Mouse (Mus musculus) forebrain, embryonic 11.5 days (tissue): ENCODE results near the gene Tmem45b. TPM values are rescaled to one million over a fixed set of nuclear protein-coding genes. Genes with fewer than 3 reads are reported as not detected.

ENCODE experiments used
- ATAC-seq: fragments of 200-750 bp; cut with Nextera tagmentation; replicated peaks from 2 replicates; pipeline ENCODE4 v1.8.0; 2017; ENCODE audit warnings: moderate TSS enrichment; ENCODE audit not compliant: low FRiP score
- DNase-seq: peaks from one replicate; pipeline ENCODE4 v3.0.0-alpha.2; 2017; ENCODE audit warnings: low spot score
- H3K27ac ChIP-seq: fragments of 300-500 bp; sonication (generic); 2 replicates; pipeline ENCODE4 v1.5.1; 2014; ENCODE audit warnings: low read depth, low read length
- H3K27me3 ChIP-seq: fragments of 300-500 bp; sonication (generic); 2 replicates; pipeline ENCODE4 v1.6.1; 2014; ENCODE audit warnings: mild to moderate bottlenecking, low read length, mixed read lengths; ENCODE audit not compliant: control insufficient read depth, insufficient read depth
- H3K36me3 ChIP-seq: fragments of 300-500 bp; sonication (generic); 2 replicates; pipeline ENCODE4 v1.6.1; 2014; ENCODE audit warnings: mild to moderate bottlenecking, low read length, moderate library complexity, mixed read lengths; ENCODE audit not compliant: control insufficient read depth, insufficient read depth
- H3K4me1 ChIP-seq: fragments of 300-500 bp; sonication (generic); replicated peaks from 2 replicates; pipeline ENCODE4 v1.6.1; 2014; ENCODE audit warnings: low read length, mixed read lengths; ENCODE audit not compliant: control insufficient read depth, insufficient read depth
- H3K4me2 ChIP-seq: fragments of 300-500 bp; sonication (generic); 2 replicates; pipeline ENCODE4 v1.6.1; 2014; ENCODE audit warnings: low read depth, mild to moderate bottlenecking, low read length, moderate library complexity, mixed read lengths; ENCODE audit not compliant: severe bottlenecking
- H3K4me3 ChIP-seq: fragments of 300-500 bp; sonication (generic); 2 replicates; pipeline ENCODE4 v1.5.1; 2014; ENCODE audit warnings: low read depth, low read length
- H3K9ac ChIP-seq: fragments of 300-500 bp; sonication (generic); 2 replicates; pipeline ENCODE4 v1.6.1; 2014; ENCODE audit warnings: low read length
- H3K9me3 ChIP-seq: fragments of 300-500 bp; sonication (generic); 2 replicates; pipeline ENCODE4 v1.6.1; 2016; ENCODE audit warnings: low read length, mixed read lengths; ENCODE audit not compliant: control insufficient read depth
- WGBS: fragments of 180-500 bp; shearing (Covaris S2); extraction: QIAGEN DNeasy Blood & Tissue Kit; methylation state at CpG from one replicate; pipeline ENCODE4 v1.1.7; 2014; 5-methylcytosine and 5-hydroxymethylcytosine counted together
- polyA plus RNA-seq: library from polyadenylated mRNA; unstranded; fragments of >200 nt; fragmentation: Nextera tagmentation; extraction: Ambion mirVana; gene quantifications from 2 replicates; pipeline ENCODE4 v1.2.1, GENCODE M21; 2014

The Tmem45b gene
- polyA plus RNA-seq, 1 experiment from 2014 or later, result not detected

- Histone ChIP-seq H3K9ac (no peak overlapping the region), H3K36me3 (no peaks in the 10 kb centered on the region), H3K27ac (no peak overlapping the region), H3K4me2 (no peak overlapping the region), H3K9me3 (no peaks in the 10 kb centered on the region), H3K27me3 (no peaks in the 10 kb centered on the region), H3K4me3 (no peak overlapping the region), H3K4me1 (no peaks in the 10 kb centered on the region)
- DNase-seq, result no peak
- 69% methylated on average over 9 of the region's 9 CpGs for WGBS
- no peak for ATAC-seq
Measured at GRCm38 (mm10) chr9:31430011-31430410, 34.3 kb downstream of the Tmem45b start.

- no peaks in the 10 kb centered on the region for H3K36me3 ChIP-seq
- no peak overlapping the region for H3K27ac ChIP-seq
- H3K9me3 ChIP-seq, result no peaks in the 10 kb centered on the region
- 92% methylated on average over 7 of the region's 7 CpGs for WGBS
- H3K4me1 ChIP-seq, result no peaks in the 10 kb centered on the region
- H3K9ac ChIP-seq, result no peak overlapping the region
- ATAC-seq (no peak), DNase-seq (no peak)
- no peak overlapping the region for H3K4me2 ChIP-seq
- no peaks in the 10 kb centered on the region for H3K27me3 ChIP-seq
- no peak overlapping the region for H3K4me3 ChIP-seq
Measured at GRCm38 (mm10) chr9:31428971-31429370, 35.3 kb downstream of the Tmem45b start.

- Histone ChIP-seq H3K4me3 (no peak overlapping the region), H3K9me3 (no peaks in the 10 kb centered on the region), H3K4me1 (no peaks in the 10 kb centered on the region), H3K4me2 (no peak overlapping the region), H3K27ac (no peak overlapping the region), H3K27me3 (no peaks in the 10 kb centered on the region), H3K36me3 (peaks cover 15% of the 10 kb centered on the region), H3K9ac (no peak overlapping the region)
- 90% methylated on average over 5 of the region's 5 CpGs for WGBS
- ATAC-seq (no peak), DNase-seq (no peak)
Measured at GRCm38 (mm10) chr9:31422143-31422542, 42.1 kb downstream of the Tmem45b start.

- ATAC-seq (no peak), DNase-seq (no peak)
- no peaks in the 10 kb centered on the region for H3K27me3 ChIP-seq
- no peak overlapping the region for H3K4me2 ChIP-seq
- no peaks in the 10 kb centered on the region for H3K9me3 ChIP-seq
- H3K4me1 ChIP-seq, result no peaks in the 10 kb centered on the region
- no peak overlapping the region for H3K27ac ChIP-seq
- no peak overlapping the region for H3K4me3 ChIP-seq
- no peak overlapping the region for H3K9ac ChIP-seq
- H3K36me3 ChIP-seq, result peaks cover 23% of the 10 kb centered on the region
- WGBS, result 100% methylated on average over 1 of the region's 1 CpGs
Measured at GRCm38 (mm10) chr9:31418821-31419220, 45.4 kb downstream of the Tmem45b start.

- ATAC-seq (no peak), DNase-seq (no peak)
- H3K4me1 ChIP-seq, result no peaks in the 10 kb centered on the region
- 96% methylated on average over 4 of the region's 4 CpGs for WGBS
- H3K9ac ChIP-seq, result no peak overlapping the region
- no peaks in the 10 kb centered on the region for H3K9me3 ChIP-seq
- no peak overlapping the region for H3K4me2 ChIP-seq
- H3K4me3 ChIP-seq, result no peak overlapping the region
- H3K27ac ChIP-seq, result no peak overlapping the region
- H3K27me3 ChIP-seq, result no peaks in the 10 kb centered on the region
- H3K36me3 ChIP-seq, result peaks cover 12% of the 10 kb centered on the region; the same call in 1 of the 2 replicates
Measured at GRCm38 (mm10) chr9:31412165-31412564, 52.1 kb downstream of the Tmem45b start.

GRCm38 (mm10) chr9:31405217-31405616 is 59.0 kb downstream of the Tmem45b start:
- Histone ChIP-seq H3K36me3 (peaks cover 29% of the 10 kb centered on the region), H3K4me3 (no peak overlapping the region), H3K27me3 (no peaks in the 10 kb centered on the region), H3K9me3 (no peaks in the 10 kb centered on the region), H3K9ac (no peak overlapping the region), H3K4me1 (no peaks in the 10 kb centered on the region), H3K27ac (no peak overlapping the region), H3K4me2 (no peak overlapping the region)
- DNase-seq (peak; percentile 60), ATAC-seq (no peak)
- 64% methylated on average over 6 of the region's 6 CpGs for WGBS

GRCm38 (mm10) chr9:31404311-31404710 is 60.0 kb downstream of the Tmem45b start:
- no peak overlapping the region for H3K4me2 ChIP-seq
- no peak overlapping the region for H3K27ac ChIP-seq
- WGBS, result 90% methylated on average over 2 of the region's 2 CpGs
- H3K9me3 ChIP-seq, result no peaks in the 10 kb centered on the region
- no peaks in the 10 kb centered on the region for H3K4me1 ChIP-seq
- peaks cover 26% of the 10 kb centered on the region for H3K36me3 ChIP-seq
- ATAC-seq (no peak), DNase-seq (no peak)
- no peak overlapping the region for H3K4me3 ChIP-seq
- H3K9ac ChIP-seq, result no peak overlapping the region
- H3K27me3 ChIP-seq, result no peaks in the 10 kb centered on the region

- Histone ChIP-seq H3K27ac (no peak overlapping the region), H3K36me3 (peaks cover 30% of the 10 kb centered on the region), H3K4me3 (no peak overlapping the region), H3K4me1 (no peaks in the 10 kb centered on the region), H3K4me2 (no peak overlapping the region), H3K27me3 (no peaks in the 10 kb centered on the region), H3K9me3 (no peaks in the 10 kb centered on the region), H3K9ac (no peak overlapping the region)
- DNase-seq, result peak; percentile 85
- 57% methylated on average over 4 of the region's 4 CpGs for WGBS
- no peak for ATAC-seq
Measured at GRCm38 (mm10) chr9:31400441-31400840, 63.8 kb downstream of the Tmem45b start.

- peak overlapping the region; percentile 85 for H3K4me3 ChIP-seq
- no peak for ATAC-seq
- no peak for DNase-seq
- H3K4me2 ChIP-seq, result peak overlapping the region; percentile 58
- WGBS, result 89% methylated on average over 5 of the region's 5 CpGs
- H3K27ac ChIP-seq, result no peak overlapping the region
- H3K9ac ChIP-seq, result peak overlapping the region; percentile 82; the same call in 1 of the 2 replicates
- peaks cover 6% of the 10 kb centered on the region for H3K4me1 ChIP-seq
- no peaks in the 10 kb centered on the region for H3K27me3 ChIP-seq
- peaks cover 3% of the 10 kb centered on the region for H3K36me3 ChIP-seq
- no peaks in the 10 kb centered on the region for H3K9me3 ChIP-seq
Measured at GRCm38 (mm10) chr9:31387206-31387605, 77.1 kb downstream of the Tmem45b start.
